Mouse (Mus musculus) embryo, embryonic 9.5 days (tissue): Measurements from ENCODE around the gene 1700021F05Rik.
"Not testable (repeated sequence)": the region's sequence is repeated elsewhere in the genome, so short reads cannot be mapped to it uniquely, and the experiment has no call there.

Experiments
- DNase-seq: peaks from one replicate; pipeline ENCODE4 v3.0.0-alpha.2; 2017; ENCODE audit errors: extremely low spot score

1700021F05Rik gene

GRCm38 (mm10) chr10:43538831-43539230 lies 2.0 kb downstream of the 1700021F05Rik start:
- DNase-seq: no peak

GRCm38 (mm10) chr10:43537652-43538051 lies 3.1 kb downstream of the 1700021F05Rik start:
- DNase-seq: no peak

- DNase-seq: no peak
These were observed 6.4 kb downstream of the 1700021F05Rik start for GRCm38 (mm10) chr10:43534382-43534781.

GRCm38 (mm10) chr10:43527283-43528269 lies 13.2 kb downstream of the 1700021F05Rik start:
- DNase-seq: peak; percentile 35

- DNase-seq: not testable (repeated sequence)
These were observed 16.9 kb downstream of the 1700021F05Rik start, which contains the start of gene Gm9803 for GRCm38 (mm10) chr10:43523931-43524330. TSS of gene Gm9803 (plus strand) at chr10:43524084.

GRCm38 (mm10) chr10:43519977-43520376 lies 20.8 kb downstream of the 1700021F05Rik start:
- no peak for DNase-seq

GRCm38 (mm10) chr10:43518368-43518767 lies 22.4 kb downstream of the 1700021F05Rik start:
- DNase-seq: no peak

- DNase-seq: no peak
These were observed 23.0 kb downstream of the 1700021F05Rik start for GRCm38 (mm10) chr10:43517836-43518235.

GRCm38 (mm10) chr10:43516992-43517660 lies 23.7 kb downstream of the 1700021F05Rik start:
- DNase-seq: peak; percentile 4

GRCm38 (mm10) chr10:43512976-43513375 lies 27.8 kb downstream of the 1700021F05Rik start:
- no peak for DNase-seq

- DNase-seq: no peak
These were observed 31.6 kb downstream of the 1700021F05Rik start for GRCm38 (mm10) chr10:43509228-43509627.

GRCm38 (mm10) chr10:43507051-43507450 lies 33.7 kb downstream of the 1700021F05Rik start:
- no peak for DNase-seq

- no peak for DNase-seq
These were observed 36.5 kb downstream of the 1700021F05Rik start for GRCm38 (mm10) chr10:43504291-43504690.

- DNase-seq: no peak
These were observed 38.2 kb downstream of the 1700021F05Rik start for GRCm38 (mm10) chr10:43502599-43502998.

- no peak for DNase-seq
These were observed 49.9 kb downstream of the 1700021F05Rik start for GRCm38 (mm10) chr10:43490846-43491245.

GRCm38 (mm10) chr10:43490034-43490433 lies 50.8 kb downstream of the 1700021F05Rik start:
- no peak for DNase-seq

- DNase-seq: no peak
These were observed 51.2 kb downstream of the 1700021F05Rik start for GRCm38 (mm10) chr10:43489550-43489949.

GRCm38 (mm10) chr10:43489139-43489538 lies 51.7 kb downstream of the 1700021F05Rik start:
- DNase-seq: no peak

- no peak for DNase-seq
These were observed 52.5 kb downstream of the 1700021F05Rik start for GRCm38 (mm10) chr10:43488258-43488657.

GRCm38 (mm10) chr10:43487441-43488010 lies 53.3 kb downstream of the 1700021F05Rik start:
- DNase-seq: no peak

GRCm38 (mm10) chr10:43485751-43486268 lies 55.0 kb downstream of the 1700021F05Rik start:
- DNase-seq: no peak

GRCm38 (mm10) chr10:43483426-43483995 lies 57.3 kb downstream of the 1700021F05Rik start:
- no peak for DNase-seq
